Mouse (Mus musculus): ENCODE measurements around the gene Sufu. TPM values are rescaled to one million over a fixed set of nuclear protein-coding genes. Genes with fewer than 3 reads are reported as not detected.
A peak's percentile ranks its signal among the peaks of the same experiment; 100 is the strongest.

The Sufu gene
- total RNA-seq, 2 experiments from 2014 or later, result 17.0 to 19.1 TPM

DNA sequence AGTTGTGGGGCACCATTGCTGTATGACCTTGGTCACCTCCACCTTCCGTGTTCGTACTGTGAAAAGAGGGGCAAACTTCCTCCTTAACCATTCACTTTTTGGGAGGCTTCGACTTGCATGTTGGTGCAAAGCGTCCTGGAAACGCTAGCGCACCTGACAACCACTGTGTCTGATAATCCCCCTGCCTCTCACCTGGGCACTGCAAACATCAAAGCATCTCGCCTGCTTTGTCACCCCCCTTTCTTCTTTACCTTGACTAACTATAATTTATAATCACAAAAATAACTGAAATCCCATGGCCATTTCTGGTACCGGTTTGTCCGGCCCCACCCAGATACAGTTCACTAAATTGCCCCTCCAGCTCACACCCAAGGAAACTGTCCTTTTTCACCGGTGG, 2.0 kb upstream of the Sufu start:
- DNase-seq, result no peak

GRCm38 (mm10) chr19:46395109-46396009, 1.3 kb upstream of the Sufu start, which contains the start of gene Actr1a:
Gene Actr1a (minus strand): TSS chr19:46395748.
- peak; percentile 98 for DNase-seq

DNA sequence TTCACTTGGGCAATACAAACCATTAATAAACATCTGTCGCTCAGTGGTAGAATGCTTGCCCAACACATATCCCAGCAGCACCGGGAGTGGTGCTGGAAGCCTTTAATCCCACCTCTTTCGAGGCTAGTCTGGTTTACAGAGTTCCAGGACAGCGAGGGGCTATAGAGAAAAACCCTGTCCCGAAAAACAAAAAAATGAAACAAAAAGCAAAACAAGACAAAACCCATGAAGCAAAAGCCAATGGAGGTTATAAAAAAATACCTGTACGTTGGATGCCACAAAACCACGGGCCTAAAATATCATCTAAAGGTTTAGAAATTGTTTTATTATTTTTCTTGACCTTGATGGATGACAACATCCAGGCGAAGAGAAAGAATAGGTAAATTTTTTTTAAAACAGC, 587 bp upstream of the Sufu start:
- DNase-seq, result no peak

DNA sequence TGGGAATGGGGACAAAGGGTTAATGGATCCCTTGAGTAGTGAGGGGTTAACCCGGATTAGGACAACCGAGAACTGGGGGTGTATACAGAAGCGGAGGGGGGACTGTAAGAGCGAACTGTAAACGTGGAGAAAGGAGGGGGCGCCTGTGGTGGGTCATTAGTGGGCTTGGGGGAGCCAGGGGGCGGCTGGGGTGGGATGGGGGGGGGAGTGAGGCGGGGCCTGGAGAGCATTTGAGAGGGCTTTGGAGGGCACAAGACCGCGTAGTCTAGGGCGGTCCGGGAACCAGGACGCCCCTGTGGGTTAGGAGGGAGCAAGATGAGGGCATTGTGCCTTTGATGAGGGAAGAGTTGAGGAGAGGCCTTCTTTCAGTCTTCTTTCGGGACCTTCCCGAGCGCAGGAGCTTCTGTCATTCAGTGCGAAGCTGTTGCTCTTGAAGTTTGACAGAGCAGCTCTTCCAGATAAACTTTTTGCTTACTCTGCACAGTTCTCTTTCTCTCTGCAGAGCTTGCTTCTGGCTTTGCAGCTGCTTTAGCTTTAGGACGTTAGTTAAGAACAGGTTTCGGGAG, 823 bp downstream of the Sufu start:
- no peak for DNase-seq

GRCm38 (mm10) chr19:46398401-46398800, 1.7 kb downstream of the Sufu start:
- no peak for DNase-seq

GRCm38 (mm10) chr19:46399372-46399771, 2.7 kb downstream of the Sufu start:
- DNase-seq, result no peak

DNA sequence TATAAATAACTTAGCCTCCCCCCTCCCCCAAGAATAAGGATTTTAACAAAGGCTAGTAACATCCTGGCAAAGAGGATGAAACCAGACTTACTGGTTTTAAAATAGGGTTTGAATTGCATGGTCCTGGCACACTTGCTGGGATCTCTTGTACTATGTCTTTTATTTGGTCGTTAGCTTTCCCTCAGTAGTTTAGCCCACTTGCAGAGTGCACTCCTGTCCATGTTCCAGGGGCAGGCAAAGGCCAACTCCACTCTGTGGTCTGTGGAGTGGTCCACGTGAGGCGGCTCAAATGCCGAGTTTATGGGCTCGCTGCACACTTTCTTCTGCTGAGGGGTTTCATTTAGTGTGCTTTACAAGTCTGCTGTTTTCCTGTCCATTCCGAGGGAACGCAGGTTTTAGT, 3.2 kb downstream of the Sufu start:
- no peak for DNase-seq

- DNase-seq, result no peak
Observed at GRCm38 (mm10) chr19:46400558-46400957, 3.9 kb downstream of the Sufu start.

- no peak for DNase-seq
Observed at GRCm38 (mm10) chr19:46404030-46404429, 7.3 kb downstream of the Sufu start.

DNA sequence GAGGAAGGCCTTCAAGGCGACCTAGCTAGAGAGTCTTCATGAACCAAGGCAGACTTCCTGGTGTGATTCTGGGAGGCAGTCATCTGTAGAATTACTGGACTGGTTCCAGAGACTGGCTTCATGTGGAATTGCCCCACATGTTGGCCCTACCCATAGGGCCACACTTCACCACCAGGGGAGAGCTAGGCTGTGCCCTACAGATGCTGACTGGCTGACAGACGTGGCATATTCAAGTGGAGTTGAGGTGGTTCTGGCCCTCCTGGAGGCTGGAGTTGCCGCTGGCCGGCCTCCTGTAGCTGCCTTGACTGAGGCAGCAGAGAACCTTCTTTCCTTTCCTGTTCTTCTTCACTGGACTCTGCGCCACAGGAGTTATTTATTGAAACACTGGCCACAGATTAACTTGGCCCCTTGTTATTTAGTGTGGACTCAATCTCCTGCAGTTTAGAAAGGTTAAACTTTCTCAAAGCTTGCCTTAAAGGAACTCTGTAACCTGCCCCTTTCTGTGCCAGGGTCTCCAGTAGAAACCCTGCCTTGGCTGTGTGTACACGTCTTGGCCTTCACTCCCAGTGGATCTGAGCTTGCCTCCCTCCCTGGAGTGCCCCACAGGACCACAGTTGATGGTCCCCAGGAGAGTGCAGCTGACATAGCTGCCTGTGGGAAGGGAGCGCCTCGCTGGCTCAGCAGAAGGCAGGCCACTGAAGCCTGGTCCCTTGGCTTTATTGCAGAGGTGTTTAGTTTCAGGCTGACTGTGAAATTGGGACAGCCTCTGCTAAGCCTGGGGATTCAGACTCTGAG, 10.1 kb downstream of the Sufu start:
- no peak for DNase-seq

GRCm38 (mm10) chr19:46409506-46409905, 12.8 kb downstream of the Sufu start:
- DNase-seq, result no peak

- peak; percentile 40 for DNase-seq
Observed at GRCm38 (mm10) chr19:46412056-46412805, 15.5 kb downstream of the Sufu start.

- DNase-seq, result no peak
Observed at GRCm38 (mm10) chr19:46413969-46414368, 17.3 kb downstream of the Sufu start.

- DNase-seq, result no peak
Observed at GRCm38 (mm10) chr19:46414486-46414885, 17.8 kb downstream of the Sufu start.

DNA sequence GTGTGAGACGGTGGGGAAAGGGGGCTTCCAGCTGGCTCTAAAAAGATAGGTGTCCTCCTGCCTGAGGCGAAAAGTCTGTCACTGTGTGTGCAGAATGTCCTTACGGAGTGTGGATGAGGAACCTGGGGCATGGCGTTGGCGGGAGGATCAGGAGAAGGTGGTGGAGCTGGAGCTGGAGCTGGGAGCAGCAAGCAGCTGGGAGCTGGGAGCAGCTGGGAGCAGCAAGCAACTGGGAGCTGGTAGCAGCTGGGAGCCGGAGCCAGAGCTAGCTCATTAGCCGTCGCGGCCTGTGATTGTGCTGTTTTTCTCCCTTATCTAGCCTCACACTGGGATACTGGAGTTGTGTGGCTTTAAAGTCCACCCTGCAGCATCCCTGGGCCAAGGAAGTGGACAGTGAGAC, 19.6 kb downstream of the Sufu start:
- peak; percentile 29 for DNase-seq

GRCm38 (mm10) chr19:46418051-46418450, 21.4 kb downstream of the Sufu start:
- DNase-seq, result no peak

GRCm38 (mm10) chr19:46420410-46420809, 23.7 kb downstream of the Sufu start:
- no peak for DNase-seq

- peak; percentile 27 for DNase-seq
Observed at GRCm38 (mm10) chr19:46422384-46423338, 26.0 kb downstream of the Sufu start.

DNA sequence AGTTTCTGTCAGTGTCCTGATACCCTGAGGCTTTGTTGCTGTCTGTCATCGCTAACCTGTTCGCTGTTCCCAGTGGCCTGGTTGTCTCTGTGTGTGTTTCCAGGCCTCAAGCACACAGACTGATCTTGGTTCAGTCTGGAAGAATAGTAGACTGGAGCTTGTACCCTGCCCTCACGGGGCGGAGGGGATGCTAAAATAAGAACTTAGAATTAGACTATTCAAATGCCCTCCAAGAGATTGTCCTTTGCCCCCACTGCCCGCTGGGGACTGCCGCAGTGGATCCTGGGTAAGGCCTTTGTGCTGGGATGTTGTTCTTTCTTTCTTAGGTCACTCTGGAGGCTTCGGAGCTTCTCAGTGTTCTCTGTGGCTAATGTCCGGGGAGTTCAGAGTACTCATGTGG, 28.6 kb downstream of the Sufu start:
- no peak for DNase-seq

- no peak for DNase-seq
Observed at GRCm38 (mm10) chr19:46426488-46426887, 29.8 kb downstream of the Sufu start.

GRCm38 (mm10) chr19:46429250-46429649, 32.6 kb downstream of the Sufu start:
- DNase-seq, result no peak

Measured in heart, postnatal 4 days (tissue).